Mouse (Mus musculus) kidney, embryonic 16.5 days (tissue): ENCODE results near the gene Sik3. TPM values are rescaled to one million over a fixed set of nuclear protein-coding genes. Genes with fewer than 3 reads are reported as not detected.

ENCODE experiments used
- ATAC-seq: fragments of 200-750 bp; cut with Nextera tagmentation; 2 replicates; pipeline ENCODE4 v1.8.0; 2017; ENCODE audit warnings: moderate TSS enrichment; ENCODE audit not compliant: low FRiP score, low TSS enrichment
- H3K27ac ChIP-seq: fragments of 300-500 bp; sonication (generic); 2 replicates; pipeline ENCODE4 v1.5.1; 2014; ENCODE audit warnings: low read length
- H3K27me3 ChIP-seq: fragments of 300-500 bp; sonication (generic); 2 replicates; pipeline ENCODE4 v1.6.1; 2014; ENCODE audit warnings: low read length, control low read depth, mixed read lengths; ENCODE audit not compliant: insufficient read depth
- H3K36me3 ChIP-seq: fragments of 300-500 bp; sonication (generic); 2 replicates; pipeline ENCODE4 v1.6.1; 2014; ENCODE audit warnings: low read length, control low read depth, mixed read lengths; ENCODE audit not compliant: insufficient read depth
- H3K4me1 ChIP-seq: fragments of 300-500 bp; sonication (generic); 2 replicates; pipeline ENCODE4 v1.6.1; 2014; ENCODE audit warnings: low read length, control low read depth, mixed read lengths; ENCODE audit not compliant: insufficient read depth
- H3K4me2 ChIP-seq: fragments of 300-500 bp; sonication (generic); replicated peaks from 2 replicates; pipeline ENCODE4 v1.6.1; 2014; ENCODE audit warnings: low read depth, low read length
- H3K4me3 ChIP-seq: fragments of 300-500 bp; sonication (generic); 2 replicates; pipeline ENCODE4 v1.5.1; 2014; ENCODE audit warnings: mild to moderate bottlenecking, low read length
- H3K9ac ChIP-seq: fragments of 300-500 bp; sonication (generic); replicated peaks from 2 replicates; pipeline ENCODE4 v1.6.1; 2014; ENCODE audit warnings: low read length
- H3K9me3 ChIP-seq: fragments of 300-500 bp; sonication (generic); 2 replicates; pipeline ENCODE4 v1.6.1; 2016; ENCODE audit warnings: low read length, control low read depth
- WGBS: fragments of 180-500 bp; shearing (Covaris S2); extraction: QIAGEN DNeasy Blood & Tissue Kit; methylation state at CpG from one replicate; pipeline ENCODE4 v1.1.7; 2014; 5-methylcytosine and 5-hydroxymethylcytosine counted together
- polyA plus RNA-seq: library from polyadenylated mRNA; unstranded; fragments of >200 nt; fragmentation: Nextera tagmentation; extraction: Ambion mirVana; gene quantifications from 2 replicates; pipeline ENCODE4 v1.2.1, GENCODE M21; 2015

Gene Sik3
- polyA plus RNA-seq, 1 experiment from 2014 or later, result 5.2 TPM

- no peak overlapping the region for H3K4me2 ChIP-seq
- WGBS, result 88% methylated on average over 8 of the region's 8 CpGs
- H3K27ac ChIP-seq, result no peak overlapping the region
- no peak overlapping the region for H3K4me3 ChIP-seq
- peaks cover 2% of the 10 kb centered on the region; the same call in 1 of the 2 replicates for H3K4me1 ChIP-seq
- no peak overlapping the region for H3K9ac ChIP-seq
- no peak for ATAC-seq
- no peaks in the 10 kb centered on the region for H3K27me3 ChIP-seq
- no peaks in the 10 kb centered on the region for H3K9me3 ChIP-seq
- H3K36me3 ChIP-seq, result no peaks in the 10 kb centered on the region; the same call in 1 of the 2 replicates
Measured at GRCm38 (mm10) chr9:46043626-46044025, 31.0 kb downstream of the Sik3 start.

- ATAC-seq, result no peak
- H3K4me3 ChIP-seq, result no peak overlapping the region
- H3K4me1 ChIP-seq, result peaks cover 10% of the 10 kb centered on the region
- H3K36me3 ChIP-seq, result no peaks in the 10 kb centered on the region
- 78% methylated on average over 11 of the region's 11 CpGs for WGBS
- no peaks in the 10 kb centered on the region for H3K27me3 ChIP-seq
- H3K9me3 ChIP-seq, result no peaks in the 10 kb centered on the region
- no peak overlapping the region for H3K9ac ChIP-seq
- no peak overlapping the region for H3K27ac ChIP-seq
- H3K4me2 ChIP-seq, result no peak overlapping the region
Measured at GRCm38 (mm10) chr9:46046724-46047517, 34.3 kb downstream of the Sik3 start.

GRCm38 (mm10) chr9:46049525-46049924 lies 36.9 kb downstream of the Sik3 start:
- Histone ChIP-seq H3K36me3 (no peaks in the 10 kb centered on the region), H3K27me3 (no peaks in the 10 kb centered on the region), H3K27ac (no peak overlapping the region), H3K4me2 (no peak overlapping the region), H3K4me3 (no peak overlapping the region), H3K9ac (no peak overlapping the region), H3K9me3 (no peaks in the 10 kb centered on the region), H3K4me1 (peaks cover 16% of the 10 kb centered on the region)
- 70% methylated on average over 7 of the region's 7 CpGs for WGBS
- ATAC-seq, result no peak

- 73% methylated on average over 8 of the region's 8 CpGs for WGBS
- Histone ChIP-seq H3K27ac (no peak overlapping the region), H3K4me1 (peaks cover 19% of the 10 kb centered on the region), H3K9ac (no peak overlapping the region), H3K4me3 (no peak overlapping the region), H3K27me3 (no peaks in the 10 kb centered on the region), H3K9me3 (no peaks in the 10 kb centered on the region), H3K36me3 (no peaks in the 10 kb centered on the region), H3K4me2 (no peak overlapping the region)
- ATAC-seq, result no peak
Measured at GRCm38 (mm10) chr9:46050203-46050602, 37.6 kb downstream of the Sik3 start.

GRCm38 (mm10) chr9:46053014-46053666 lies 40.5 kb downstream of the Sik3 start:
- WGBS, result 88% methylated on average over 9 of the region's 9 CpGs
- no peak for ATAC-seq
- Histone ChIP-seq H3K27ac (no peak overlapping the region), H3K9me3 (no peaks in the 10 kb centered on the region), H3K4me2 (no peak overlapping the region), H3K4me3 (no peak overlapping the region), H3K4me1 (peaks cover 19% of the 10 kb centered on the region), H3K27me3 (no peaks in the 10 kb centered on the region), H3K36me3 (0 out of 2 replicates have a peak, but pooled peaks cover 3% of the 10 kb centered on the region), H3K9ac (no peak overlapping the region)

GRCm38 (mm10) chr9:46058065-46058464 lies 45.4 kb downstream of the Sik3 start:
- Histone ChIP-seq H3K4me3 (no peak overlapping the region), H3K27ac (no peak overlapping the region), H3K36me3 (0 out of 2 replicates have a peak, but pooled peaks cover 6% of the 10 kb centered on the region), H3K9me3 (no peaks in the 10 kb centered on the region), H3K4me1 (peaks cover 27% of the 10 kb centered on the region), H3K9ac (no peak overlapping the region), H3K27me3 (no peaks in the 10 kb centered on the region), H3K4me2 (no peak overlapping the region)
- ATAC-seq, result no peak
- WGBS, result 86% methylated on average over 3 of the region's 3 CpGs

GRCm38 (mm10) chr9:46060249-46060648 lies 47.6 kb downstream of the Sik3 start:
- no peak for ATAC-seq
- no peak overlapping the region for H3K4me3 ChIP-seq
- 0 out of 2 replicates have a peak overlapping the region, but pooled peaks have one; percentile 25 for H3K27ac ChIP-seq
- no peaks in the 10 kb centered on the region for H3K9me3 ChIP-seq
- no peak overlapping the region; the same call in 1 of the 2 replicates for H3K9ac ChIP-seq
- peaks cover 17% of the 10 kb centered on the region; the same call in 1 of the 2 replicates for H3K4me1 ChIP-seq
- no peaks in the 10 kb centered on the region for H3K27me3 ChIP-seq
- WGBS, result 74% methylated on average over 2 of the region's 2 CpGs
- H3K4me2 ChIP-seq, result no peak overlapping the region
- H3K36me3 ChIP-seq, result 0 out of 2 replicates have a peak, but pooled peaks cover 6% of the 10 kb centered on the region

- Histone ChIP-seq H3K9ac (no peak overlapping the region), H3K4me1 (peaks cover 17% of the 10 kb centered on the region; the same call in 1 of the 2 replicates), H3K4me2 (no peak overlapping the region), H3K36me3 (0 out of 2 replicates have a peak, but pooled peaks cover 6% of the 10 kb centered on the region), H3K27me3 (no peaks in the 10 kb centered on the region), H3K4me3 (no peak overlapping the region), H3K27ac (peak overlapping the region; percentile 18; the same call in 1 of the 2 replicates), H3K9me3 (no peaks in the 10 kb centered on the region)
- ATAC-seq, result no peak
- WGBS, result 69% methylated on average over 9 of the region's 9 CpGs
Measured at GRCm38 (mm10) chr9:46061696-46062425, 49.2 kb downstream of the Sik3 start.

GRCm38 (mm10) chr9:46064331-46064730 lies 51.7 kb downstream of the Sik3 start:
- Histone ChIP-seq H3K4me1 (peaks cover 30% of the 10 kb centered on the region), H3K4me3 (no peak overlapping the region), H3K4me2 (no peak overlapping the region), H3K27ac (no peak overlapping the region), H3K27me3 (no peaks in the 10 kb centered on the region), H3K9ac (no peak overlapping the region), H3K9me3 (no peaks in the 10 kb centered on the region), H3K36me3 (no peaks in the 10 kb centered on the region)
- WGBS, result 92% methylated on average over 7 of the region's 7 CpGs
- no peak for ATAC-seq
